Mouse (Mus musculus) erythroblast, embryonic 14.5 days (primary cell): ENCODE measurements around the gene Cyp4b1. TPM values are rescaled to one million over a fixed set of nuclear protein-coding genes. Genes with fewer than 3 reads are reported as not detected.

Experiments used
- H3K27me3 ChIP-seq: 2 replicates; pipeline ENCODE4 v1.6.1; 2012; ENCODE audit warnings: inconsistent platforms; ENCODE audit not compliant: control insufficient read depth
- H3K36me3 ChIP-seq: 2 replicates; pipeline ENCODE4 v1.6.1; 2012; ENCODE audit warnings: mild to moderate bottlenecking, inconsistent platforms; ENCODE audit not compliant: control insufficient read depth
- H3K4me1 ChIP-seq: 2 replicates; pipeline ENCODE4 v1.6.1; 2012; ENCODE audit warnings: inconsistent platforms; ENCODE audit not compliant: control insufficient read depth
- H3K4me3 ChIP-seq: replicated peaks from 2 replicates; pipeline ENCODE3; 2012; ENCODE audit warnings: moderate library complexity, mild to moderate bottlenecking, inconsistent platforms
- H3K9me3 ChIP-seq: 2 replicates; pipeline ENCODE4 v1.6.1; 2012; ENCODE audit warnings: low read length, inconsistent platforms, mixed read lengths; ENCODE audit not compliant: control insufficient read depth
- GATA1 ChIP-seq: IDR thresholded peaks from 2 replicates; pipeline ENCODE4 v1.6.1; 2012; ENCODE audit warnings: low read length, inconsistent platforms, mixed read lengths
- TAL1 ChIP-seq: IDR thresholded peaks from 3 replicates; pipeline ENCODE4 v1.6.1; 2012; ENCODE audit warnings: low read length, inconsistent platforms, mixed read lengths
- polyA plus RNA-seq: library from polyadenylated mRNA; stranded (reverse); fragments of >175 nt; gene quantifications from 2 replicates; pipeline ENCODE4 v1.2.3, GENCODE M21; 2012

Gene Cyp4b1
- polyA plus RNA-seq, 1 experiment: 0.04 TPM

- Histone ChIP-seq H3K9me3 (no peaks in the 10 kb centered on the region), H3K4me3 (no peak overlapping the region), H3K27me3 (no peaks in the 10 kb centered on the region), H3K36me3 (no peaks in the 10 kb centered on the region), H3K4me1 (no peaks in the 10 kb centered on the region)
- no peak for TF ChIP-seq GATA1
- TF ChIP-seq TAL1: no peak
Observed at GRCm38 (mm10) chr4:115575255-115575654, 72.3 kb downstream of the Cyp4b1 start.

Other genes starting within 250 kb of the Cyp4b1 start
- not detected in 2 replicates for gene Cyp4a12b, start 236.1 kb downstream of the Cyp4b1 start, polyA plus RNA-seq
- not detected in 2 replicates for gene Cyp4a30b, start 195.1 kb downstream of the Cyp4b1 start, polyA plus RNA-seq
- not detected in 2 replicates for gene Cyp4a14, start 151.6 kb downstream of the Cyp4b1 start, polyA plus RNA-seq
- not detected in 2 replicates for gene Cyp4a10, start 129.5 kb downstream of the Cyp4b1 start, polyA plus RNA-seq
- gene Cyp4a31, start 84.1 kb downstream of the Cyp4b1 start, polyA plus RNA-seq: not detected in 2 replicates
- not detected in 2 replicates for gene Cyp4a32, start 46.8 kb downstream of the Cyp4b1 start, polyA plus RNA-seq
- 0.58 and 0.59 TPM in 2 replicates for gene Efcab14, start 90.0 kb upstream of the Cyp4b1 start, polyA plus RNA-seq
- not detected in 2 replicates for gene Tex38, start 133.3 kb upstream of the Cyp4b1 start, polyA plus RNA-seq
- 0.21 and 0.33 TPM in 2 replicates for gene Atpaf1, start 137.1 kb upstream of the Cyp4b1 start, polyA plus RNA-seq
- 0.55 and 1.0 TPM in 2 replicates for gene Mob3c, start 180.4 kb upstream of the Cyp4b1 start, polyA plus RNA-seq
- gene Mknk1, start 191.5 kb upstream of the Cyp4b1 start, polyA plus RNA-seq: 7.1 and 8.0 TPM in 2 replicates
- 0.02 TPM in 1 of 2 replicates, not detected in the other for gene Kncn, start 236.7 kb upstream of the Cyp4b1 start, polyA plus RNA-seq
- not detected in 2 replicates for gene 6430628N08Rik, start 242.9 kb upstream of the Cyp4b1 start, polyA plus RNA-seq